Mouse (Mus musculus) lung, adult 2 months (tissue): ENCODE results near the gene Rfc3. TPM values are rescaled to one million over a fixed set of nuclear protein-coding genes. Genes with fewer than 3 reads are reported as not detected.

Experiments
- DNase-seq: peaks from one replicate; pipeline ENCODE4 v3.0.0; 2022
- H3K4me1 ChIP-seq: fragments of 200-500 bp; 2 replicates; pipeline ENCODE4 v1.6.1; 2011; ENCODE audit warnings: low read length; ENCODE audit not compliant: control insufficient read depth, insufficient read depth
- H3K4me3 ChIP-seq: fragments of 200-500 bp; replicated peaks from 2 replicates; pipeline ENCODE3; 2011; ENCODE audit warnings: low read depth, mild to moderate bottlenecking, control low read depth, low read length; ENCODE audit errors: extremely low read depth
- CTCF ChIP-seq: fragments of 200-500 bp; IDR thresholded peaks from 2 replicates; pipeline ENCODE4 v1.5.1; 2011; ENCODE audit warnings: mild to moderate bottlenecking, low read length, control low read depth; ENCODE audit not compliant: insufficient read depth
- POLR2A ChIP-seq: fragments of 200-500 bp; IDR thresholded peaks from 2 replicates; pipeline ENCODE4 v1.6.1; 2011; ENCODE audit warnings: low read depth, mild to moderate bottlenecking, control low read depth, low read length, borderline replicate concordance; ENCODE audit errors: extremely low read depth
- WGBS: fragments of 180-500 bp; shearing (Covaris S2); methylation state at CpG from one replicate; pipeline ENCODE4 v1.1.7; 2018; 5-methylcytosine and 5-hydroxymethylcytosine counted together
- polyA plus RNA-seq: library from polyadenylated mRNA; depleted of rRNA; stranded (reverse); fragments of >200 nt; gene quantifications from 2 replicates; pipeline ENCODE4 v1.2.3, GENCODE M21; 2012; rRNA removed

Rfc3 gene
- polyA plus RNA-seq, 1 experiment: 7.0 TPM

- WGBS: 32% methylated on average over 1 of the region's 1 CpGs
- Histone ChIP-seq H3K4me1 (no peaks in the 10 kb centered on the region), H3K4me3 (no peak overlapping the region)
- no peak for TF ChIP-seq CTCF
- no peak for TF ChIP-seq POLR2A
- no peak for DNase-seq
Measured at GRCm38 (mm10) chr5:151601696-151602095, 49.3 kb downstream of the Rfc3 start.

Other genes starting within 250 kb of the Rfc3 start
- not detected in 2 replicates for gene Gm42906, start 223.1 kb downstream of the Rfc3 start, polyA plus RNA-seq
- not detected in 2 replicates for gene Vmn2r18, start 45.2 kb downstream of the Rfc3 start, polyA plus RNA-seq